Mouse (Mus musculus) lung, postnatal 0 days (tissue): ENCODE results near the gene Cnot10.

Experiments used
- CTCF ChIP-seq: IDR thresholded peaks from 2 replicates; pipeline ENCODE4 v1.5.1; 2016; ENCODE audit warnings: antibody characterized with exemption, mild to moderate bottlenecking
- EP300 ChIP-seq: IDR thresholded peaks from 2 replicates; pipeline ENCODE4 v1.6.1; 2016; ENCODE audit warnings: antibody characterized with exemption, mild to moderate bottlenecking, control low read depth

DNA sequence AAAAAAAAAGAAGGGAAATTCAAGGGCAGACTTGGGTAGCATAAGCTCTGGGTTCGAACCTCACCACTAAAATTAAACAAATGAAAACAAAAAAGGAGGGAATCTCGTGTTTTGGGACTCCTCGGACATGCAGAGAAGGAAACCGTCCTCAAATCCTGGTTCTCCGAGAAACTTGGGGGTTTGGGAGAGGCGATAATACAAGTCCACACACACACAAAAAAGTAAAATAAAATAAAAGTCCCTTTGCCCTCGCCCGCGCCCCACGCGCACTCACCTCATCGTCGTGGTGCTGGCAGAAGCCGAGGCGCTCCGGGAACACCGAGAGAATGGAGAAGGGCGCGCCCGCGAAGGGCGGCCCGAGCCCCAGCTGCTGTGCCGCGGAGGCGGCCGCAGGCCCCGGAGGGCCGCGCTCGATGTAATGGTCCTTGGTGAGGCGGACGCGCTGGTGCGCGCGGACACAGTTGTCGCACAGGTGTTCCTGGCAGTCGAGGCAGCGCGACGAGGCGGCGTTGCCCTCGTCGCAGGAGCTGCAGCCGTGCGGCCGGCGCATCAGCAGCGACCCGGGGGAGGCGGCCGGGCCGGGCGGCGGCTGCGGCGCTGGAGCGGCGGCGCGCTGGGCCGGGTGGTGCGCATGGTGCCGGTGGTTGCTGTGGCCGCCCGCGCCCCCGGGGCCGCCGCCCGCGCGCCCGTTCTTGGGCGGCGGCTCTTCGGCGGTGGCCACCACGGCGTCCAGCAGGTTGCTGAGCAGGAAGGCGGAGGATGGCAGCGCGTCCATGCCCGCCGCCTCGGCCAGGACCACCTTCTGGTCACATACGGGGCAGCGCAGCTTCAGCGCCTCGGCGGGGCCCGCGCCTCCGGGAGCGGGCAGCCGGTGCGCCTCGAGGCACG is 77.7 kb downstream of the Cnot10 start:
- TF ChIP-seq EP300, result no peak
- no peak for TF ChIP-seq CTCF
